Mouse (Mus musculus): ENCODE data around the gene Fpgs. TPM values are rescaled to one million over a fixed set of nuclear protein-coding genes. Genes with fewer than 3 reads are reported as not detected.

Fpgs gene
- polyA plus RNA-seq, 1 experiment from 2014 or later, result 40.3 TPM

GRCm38 (mm10) chr2:32676821-32677220 is 27.1 kb downstream of the Fpgs start:
- no peak overlapping the region for H3K4me3 ChIP-seq (replicated peaks)
- H3K4me1 ChIP-seq, result peaks cover 15% of the 10 kb centered on the region
- H3K27ac ChIP-seq, result no peak overlapping the region
- H3K9me3 ChIP-seq (replicated peaks), result no peaks in the 10 kb centered on the region; the same call in 1 of the 2 replicates
- WGBS, result 90% methylated on average over 3 of the region's 3 CpGs
- ATAC-seq (replicated peaks; ENCODE audit: low FRiP score), result no peak
- H3K36me3 ChIP-seq, result peaks cover 54% of the 10 kb centered on the region
- no peaks in the 10 kb centered on the region for H3K27me3 ChIP-seq
- H3K4me2 ChIP-seq, result no peak overlapping the region
- H3K9ac ChIP-seq, result no peak overlapping the region

- 70% methylated on average over 16 of the region's 16 CpGs for WGBS
- 0 out of 2 replicates have a peak, but pooled peaks cover 2% of the 10 kb centered on the region for H3K4me1 ChIP-seq
- H3K27me3 ChIP-seq, result no peaks in the 10 kb centered on the region
- H3K36me3 ChIP-seq, result peaks cover 58% of the 10 kb centered on the region
- H3K27ac ChIP-seq, result no peak overlapping the region
- H3K4me3 ChIP-seq (replicated peaks), result no peak overlapping the region
- H3K4me2 ChIP-seq, result no peak overlapping the region
- H3K9ac ChIP-seq, result no peak overlapping the region
- 0 out of 2 replicates have a peak, but pooled peaks have one; percentile 26 for ATAC-seq (replicated peaks; ENCODE audit: low FRiP score)
- no peaks in the 10 kb centered on the region; the same call in 1 of the 2 replicates for H3K9me3 ChIP-seq (replicated peaks)
These were observed 30.6 kb downstream of the Fpgs start for GRCm38 (mm10) chr2:32673176-32673917.

GRCm38 (mm10) chr2:32671907-32672595 is 31.9 kb downstream of the Fpgs start:
- no peak overlapping the region for H3K4me2 ChIP-seq
- H3K9me3 ChIP-seq (replicated peaks), result no peaks in the 10 kb centered on the region; the same call in 1 of the 2 replicates
- H3K36me3 ChIP-seq, result peaks cover 51% of the 10 kb centered on the region
- H3K27ac ChIP-seq, result no peak overlapping the region
- no peak overlapping the region for H3K4me3 ChIP-seq (replicated peaks)
- no peak for ATAC-seq (replicated peaks; ENCODE audit: low FRiP score)
- no peaks in the 10 kb centered on the region for H3K27me3 ChIP-seq
- no peak overlapping the region for H3K9ac ChIP-seq
- WGBS, result 72% methylated on average over 9 of the region's 9 CpGs
- H3K4me1 ChIP-seq, result 0 out of 2 replicates have a peak, but pooled peaks cover 5% of the 10 kb centered on the region

GRCm38 (mm10) chr2:32671147-32671546 is 32.8 kb downstream of the Fpgs start:
- H3K9ac ChIP-seq, result no peak overlapping the region
- no peaks in the 10 kb centered on the region for H3K27me3 ChIP-seq
- H3K4me1 ChIP-seq, result 0 out of 2 replicates have a peak, but pooled peaks cover 5% of the 10 kb centered on the region
- no peak overlapping the region for H3K4me2 ChIP-seq
- peaks cover 47% of the 10 kb centered on the region for H3K36me3 ChIP-seq
- no peaks in the 10 kb centered on the region; the same call in 1 of the 2 replicates for H3K9me3 ChIP-seq (replicated peaks)
- H3K4me3 ChIP-seq (replicated peaks), result no peak overlapping the region
- 89% methylated on average over 9 of the region's 9 CpGs for WGBS
- ATAC-seq (replicated peaks; ENCODE audit: low FRiP score), result no peak
- H3K27ac ChIP-seq, result no peak overlapping the region

- no peak overlapping the region for H3K4me3 ChIP-seq (replicated peaks)
- no peaks in the 10 kb centered on the region for H3K9me3 ChIP-seq (replicated peaks)
- H3K27me3 ChIP-seq, result no peaks in the 10 kb centered on the region
- ATAC-seq (replicated peaks; ENCODE audit: low FRiP score), result no peak
- 47% methylated on average over 3 of the region's 3 CpGs for WGBS
- peaks cover 35% of the 10 kb centered on the region for H3K36me3 ChIP-seq
- H3K9ac ChIP-seq, result no peak overlapping the region
- H3K4me1 ChIP-seq, result 0 out of 2 replicates have a peak, but pooled peaks cover 11% of the 10 kb centered on the region
- no peak overlapping the region for H3K4me2 ChIP-seq
- H3K27ac ChIP-seq, result no peak overlapping the region
These were observed 34.1 kb downstream of the Fpgs start for GRCm38 (mm10) chr2:32669876-32670275.

GRCm38 (mm10) chr2:32668176-32668575 is 35.8 kb downstream of the Fpgs start:
- WGBS, result 89% methylated on average over 7 of the region's 7 CpGs
- Histone ChIP-seq H3K36me3 (peaks cover 23% of the 10 kb centered on the region), H3K4me1 (0 out of 2 replicates have a peak, but pooled peaks cover 9% of the 10 kb centered on the region), H3K4me2 (no peak overlapping the region), H3K9ac (no peak overlapping the region), H3K27me3 (no peaks in the 10 kb centered on the region), H3K27ac (peak overlapping the region; percentile 52; the same call in 1 of the 2 replicates), H3K9me3 (replicated peaks) (no peaks in the 10 kb centered on the region), H3K4me3 (replicated peaks) (no peak overlapping the region)
- no peak for ATAC-seq (replicated peaks; ENCODE audit: low FRiP score)

GRCm38 (mm10) chr2:32667775-32668174 is 36.2 kb downstream of the Fpgs start:
- Histone ChIP-seq H3K9ac (no peak overlapping the region), H3K27ac (peak overlapping the region; percentile 52; the same call in 1 of the 2 replicates), H3K27me3 (no peaks in the 10 kb centered on the region), H3K4me3 (replicated peaks) (no peak overlapping the region), H3K4me2 (no peak overlapping the region), H3K9me3 (replicated peaks) (no peaks in the 10 kb centered on the region), H3K4me1 (0 out of 2 replicates have a peak, but pooled peaks cover 8% of the 10 kb centered on the region), H3K36me3 (peaks cover 19% of the 10 kb centered on the region)
- ATAC-seq (replicated peaks; ENCODE audit: low FRiP score), result no peak
- 50% methylated on average over 11 of the region's 11 CpGs for WGBS

- H3K27ac ChIP-seq, result 0 out of 2 replicates have a peak overlapping the region, but pooled peaks have one; percentile 24
- H3K9ac ChIP-seq, result no peak overlapping the region
- H3K36me3 ChIP-seq, result peaks cover 12% of the 10 kb centered on the region; the same call in 1 of the 2 replicates
- no peak overlapping the region for H3K4me2 ChIP-seq
- no peak for ATAC-seq (replicated peaks; ENCODE audit: low FRiP score)
- H3K9me3 ChIP-seq (replicated peaks), result no peaks in the 10 kb centered on the region
- no peaks in the 10 kb centered on the region for H3K27me3 ChIP-seq
- WGBS, result 81% methylated on average over 6 of the region's 6 CpGs
- H3K4me3 ChIP-seq (replicated peaks), result no peak overlapping the region
- peaks cover 25% of the 10 kb centered on the region for H3K4me1 ChIP-seq
These were observed 38.1 kb downstream of the Fpgs start for GRCm38 (mm10) chr2:32665853-32666252.

GRCm38 (mm10) chr2:32665345-32665744 is 38.6 kb downstream of the Fpgs start:
- Histone ChIP-seq H3K9ac (no peak overlapping the region), H3K36me3 (peaks cover 10% of the 10 kb centered on the region; the same call in 1 of the 2 replicates), H3K4me2 (no peak overlapping the region), H3K27me3 (no peaks in the 10 kb centered on the region), H3K4me1 (peaks cover 25% of the 10 kb centered on the region), H3K27ac (peak overlapping the region; percentile 46; the same call in 1 of the 2 replicates), H3K9me3 (replicated peaks) (no peaks in the 10 kb centered on the region), H3K4me3 (replicated peaks) (no peak overlapping the region)
- WGBS, result 61% methylated on average over 8 of the region's 8 CpGs
- no peak for ATAC-seq (replicated peaks; ENCODE audit: low FRiP score)

- 51% methylated on average over 5 of the region's 5 CpGs for WGBS
- no peak overlapping the region for H3K9ac ChIP-seq
- H3K4me2 ChIP-seq, result no peak overlapping the region
- H3K9me3 ChIP-seq (replicated peaks), result no peaks in the 10 kb centered on the region
- peak overlapping the region; percentile 42 for H3K27ac ChIP-seq
- H3K4me3 ChIP-seq (replicated peaks), result no peak overlapping the region
- peaks cover 7% of the 10 kb centered on the region for H3K36me3 ChIP-seq
- no peak for ATAC-seq (replicated peaks; ENCODE audit: low FRiP score)
- H3K27me3 ChIP-seq, result no peaks in the 10 kb centered on the region
- peaks cover 25% of the 10 kb centered on the region for H3K4me1 ChIP-seq
These were observed 41.7 kb downstream of the Fpgs start for GRCm38 (mm10) chr2:32662291-32662690.

GRCm38 (mm10) chr2:32661509-32662107 is 42.3 kb downstream of the Fpgs start:
- Histone ChIP-seq H3K27ac (peak overlapping the region; percentile 46), H3K4me2 (no peak overlapping the region), H3K4me3 (replicated peaks) (no peak overlapping the region), H3K4me1 (peaks cover 25% of the 10 kb centered on the region), H3K9me3 (replicated peaks) (no peaks in the 10 kb centered on the region), H3K36me3 (peaks cover 7% of the 10 kb centered on the region), H3K27me3 (no peaks in the 10 kb centered on the region), H3K9ac (no peak overlapping the region)
- WGBS, result 32% methylated on average over 7 of the region's 7 CpGs
- peak; percentile 40; the same call in 1 of the 2 replicates for ATAC-seq (replicated peaks; ENCODE audit: low FRiP score)
